Mouse (Mus musculus) forebrain, embryonic 14.5 days (tissue): Measurements from ENCODE around the gene Tmed1. TPM values are rescaled to one million over a fixed set of nuclear protein-coding genes. Genes with fewer than 3 reads are reported as not detected.
"Not testable (repeated sequence)": the region's sequence is repeated elsewhere in the genome, so short reads cannot be mapped to it uniquely, and the experiment has no call there.

Source experiments
- ATAC-seq: fragments of 200-750 bp; cut with Nextera tagmentation; 2 replicates; pipeline ENCODE4 v1.8.0; 2017; ENCODE audit warnings: mild to moderate bottlenecking, moderate library complexity
- DNase-seq: peaks from one replicate; pipeline ENCODE4 v3.0.0-alpha.2; 2015; ENCODE audit warnings: low spot score
- H3K27ac ChIP-seq: fragments of 300-500 bp; sonication (generic); 2 replicates; pipeline ENCODE4 v1.5.1; 2014; ENCODE audit warnings: low read depth, mild to moderate bottlenecking, control low read depth, low read length, moderate library complexity
- H3K27me3 ChIP-seq: fragments of 300-500 bp; sonication (generic); replicated peaks from 2 replicates; pipeline ENCODE4 v1.6.1; 2014; ENCODE audit warnings: low read length, control low read depth, mixed read lengths; ENCODE audit not compliant: control insufficient read depth, insufficient read depth
- H3K36me3 ChIP-seq: fragments of 300-500 bp; sonication (generic); 2 replicates; pipeline ENCODE4 v1.6.1; 2014; ENCODE audit warnings: low read length, control low read depth; ENCODE audit not compliant: control insufficient read depth, insufficient read depth
- H3K4me1 ChIP-seq: fragments of 300-500 bp; sonication (generic); 2 replicates; pipeline ENCODE4 v1.6.1; 2014; ENCODE audit warnings: antibody characterized with exemption, low read length, control low read depth; ENCODE audit not compliant: control insufficient read depth, insufficient read depth
- H3K4me2 ChIP-seq: fragments of 300-500 bp; sonication (generic); 2 replicates; pipeline ENCODE4 v1.6.1; 2014; ENCODE audit warnings: mild to moderate bottlenecking, control low read depth, low read length
- H3K4me3 ChIP-seq: fragments of 300-500 bp; sonication (generic); 2 replicates; pipeline ENCODE4 v1.5.1; 2014; ENCODE audit warnings: low read depth, low read length, control low read depth
- H3K9ac ChIP-seq: fragments of 300-500 bp; sonication (generic); 2 replicates; pipeline ENCODE4 v1.6.1; 2014; ENCODE audit warnings: mild to moderate bottlenecking, low read length, control low read depth, moderate library complexity
- H3K9me3 ChIP-seq: fragments of 300-500 bp; sonication (generic); replicated peaks from 2 replicates; pipeline ENCODE4 v1.6.1; 2016; ENCODE audit warnings: low read length, control low read depth, mixed read lengths; ENCODE audit not compliant: control insufficient read depth
- WGBS: fragments of 180-500 bp; shearing (Covaris S2); extraction: QIAGEN DNeasy Blood & Tissue Kit; methylation state at CpG from one replicate; pipeline ENCODE4 v1.1.7; 2014; 5-methylcytosine and 5-hydroxymethylcytosine counted together
- polyA plus RNA-seq: library from polyadenylated mRNA; unstranded; fragments of >200 nt; fragmentation: Nextera tagmentation; extraction: Ambion mirVana; gene quantifications from 2 replicates; pipeline ENCODE4 v1.2.1, GENCODE M21; 2014

Gene Tmed1
- polyA plus RNA-seq, 1 experiment from 2014 or later: 58.3 TPM

GRCm38 (mm10) chr9:21496308-21497049 is 13.6 kb downstream of the Tmed1 start:
- WGBS: 88% methylated on average over 18 of the region's 19 CpGs
- Histone ChIP-seq H3K4me2 (no peak overlapping the region), H3K27ac (no peak overlapping the region), H3K4me3 (no peak overlapping the region), H3K4me1 (no peaks in the 10 kb centered on the region), H3K36me3 (peaks cover 41% of the 10 kb centered on the region), H3K9me3 (no peaks in the 10 kb centered on the region), H3K9ac (no peak overlapping the region), H3K27me3 (no peaks in the 10 kb centered on the region)
- ATAC-seq (no peak), DNase-seq (no peak)

GRCm38 (mm10) chr9:21494726-21495125 is 15.3 kb downstream of the Tmed1 start:
- no peak overlapping the region for H3K4me2 ChIP-seq
- no peaks in the 10 kb centered on the region for H3K27me3 ChIP-seq
- peaks cover 43% of the 10 kb centered on the region for H3K36me3 ChIP-seq
- H3K27ac ChIP-seq: no peak overlapping the region
- H3K4me1 ChIP-seq: no peaks in the 10 kb centered on the region
- WGBS: 88% methylated on average over 9 of the region's 9 CpGs
- DNase-seq: no peak
- H3K9me3 ChIP-seq: no peaks in the 10 kb centered on the region
- no peak overlapping the region for H3K9ac ChIP-seq
- H3K4me3 ChIP-seq: no peak overlapping the region
- no peak for ATAC-seq

GRCm38 (mm10) chr9:21493907-21494306 is 16.1 kb downstream of the Tmed1 start:
- Histone ChIP-seq H3K27ac (no peak overlapping the region), H3K4me2 (no peak overlapping the region), H3K36me3 (peaks cover 42% of the 10 kb centered on the region), H3K27me3 (no peaks in the 10 kb centered on the region), H3K9me3 (no peaks in the 10 kb centered on the region), H3K4me3 (no peak overlapping the region), H3K4me1 (no peaks in the 10 kb centered on the region), H3K9ac (no peak overlapping the region)
- 55% methylated on average over 2 of the region's 2 CpGs for WGBS
- ATAC-seq: no peak
- DNase-seq: no peak

- H3K9ac ChIP-seq: no peak overlapping the region
- no peak for DNase-seq
- no peak overlapping the region for H3K4me2 ChIP-seq
- WGBS: 93% methylated on average over 9 of the region's 9 CpGs
- no peak overlapping the region for H3K4me3 ChIP-seq
- peaks cover 43% of the 10 kb centered on the region for H3K36me3 ChIP-seq
- no peak for ATAC-seq
- H3K4me1 ChIP-seq: no peaks in the 10 kb centered on the region
- H3K27me3 ChIP-seq: no peaks in the 10 kb centered on the region
- no peaks in the 10 kb centered on the region for H3K9me3 ChIP-seq
- no peak overlapping the region for H3K27ac ChIP-seq
These were observed 19.4 kb downstream of the Tmed1 start for GRCm38 (mm10) chr9:21490696-21491095.

- H3K27ac ChIP-seq, H3K27me3 ChIP-seq, DNase-seq, ATAC-seq, H3K9me3 ChIP-seq, H3K9ac ChIP-seq, H3K4me3 ChIP-seq, H3K4me1 ChIP-seq, H3K4me2 ChIP-seq: not testable (repeated sequence)
- 97% methylated on average over 1 of the region's 2 CpGs for WGBS
- H3K36me3 ChIP-seq: peaks cover 57% of the 10 kb centered on the region
These were observed 21.8 kb downstream of the Tmed1 start for GRCm38 (mm10) chr9:21488246-21488645.

DNA sequence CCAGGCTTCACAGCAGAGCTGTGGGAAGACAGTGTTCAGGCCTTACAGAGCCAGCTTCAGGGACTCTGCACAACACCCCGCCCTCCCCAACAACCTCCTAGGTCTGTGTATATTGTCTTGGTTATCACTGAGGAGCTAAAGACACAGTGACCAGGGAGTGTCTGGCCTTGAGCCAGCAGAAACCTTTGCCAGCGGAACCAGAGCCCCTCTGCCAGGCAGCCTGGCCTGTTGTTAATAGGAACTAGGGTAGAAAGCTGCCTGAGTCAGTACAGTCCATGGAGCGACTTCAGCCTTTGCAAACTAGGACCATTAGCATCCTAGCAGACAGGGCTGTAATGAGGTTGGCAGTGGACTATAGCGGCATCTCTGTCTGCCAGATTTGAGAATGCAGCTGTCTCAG is 26.0 kb downstream of the Tmed1 start:
- H3K27ac ChIP-seq: no peak overlapping the region
- H3K27me3 ChIP-seq: no peaks in the 10 kb centered on the region
- peak; percentile 19 for DNase-seq
- no peak overlapping the region for H3K9ac ChIP-seq
- ATAC-seq: no peak
- WGBS: 84% methylated on average over 4 of the region's 4 CpGs
- H3K9me3 ChIP-seq: no peaks in the 10 kb centered on the region
- H3K4me2 ChIP-seq: no peak overlapping the region
- H3K4me3 ChIP-seq: no peak overlapping the region
- H3K4me1 ChIP-seq: no peaks in the 10 kb centered on the region
- peaks cover 74% of the 10 kb centered on the region for H3K36me3 ChIP-seq

DNA sequence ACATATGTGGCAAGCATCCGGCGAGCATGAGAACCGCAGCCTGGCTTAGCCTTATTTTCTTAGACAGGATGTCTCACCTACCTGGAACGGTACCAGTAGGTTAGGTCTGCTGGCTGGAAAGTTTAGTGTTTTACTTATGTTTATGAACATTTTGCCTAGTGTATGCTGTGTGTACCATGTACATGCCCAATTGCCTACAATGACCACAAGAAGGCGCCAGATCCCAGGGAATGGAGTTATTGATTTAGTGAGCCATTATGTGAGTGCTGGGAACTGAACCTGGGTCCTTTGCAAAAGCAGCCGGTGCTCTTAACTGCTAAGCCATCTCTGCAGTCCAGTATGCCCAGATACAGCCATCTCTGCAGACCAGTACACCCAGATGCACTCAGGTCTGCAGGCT is 32.3 kb downstream of the Tmed1 start:
- H3K9ac ChIP-seq: no peak overlapping the region
- H3K4me3 ChIP-seq: no peak overlapping the region
- H3K27ac ChIP-seq: no peak overlapping the region
- no peaks in the 10 kb centered on the region for H3K27me3 ChIP-seq
- H3K4me2 ChIP-seq: no peak overlapping the region
- H3K36me3 ChIP-seq: peaks cover 95% of the 10 kb centered on the region
- no peak for DNase-seq
- no peak for ATAC-seq
- no peaks in the 10 kb centered on the region for H3K4me1 ChIP-seq
- no peaks in the 10 kb centered on the region for H3K9me3 ChIP-seq
- WGBS: 95% methylated on average over 6 of the region's 6 CpGs

DNA sequence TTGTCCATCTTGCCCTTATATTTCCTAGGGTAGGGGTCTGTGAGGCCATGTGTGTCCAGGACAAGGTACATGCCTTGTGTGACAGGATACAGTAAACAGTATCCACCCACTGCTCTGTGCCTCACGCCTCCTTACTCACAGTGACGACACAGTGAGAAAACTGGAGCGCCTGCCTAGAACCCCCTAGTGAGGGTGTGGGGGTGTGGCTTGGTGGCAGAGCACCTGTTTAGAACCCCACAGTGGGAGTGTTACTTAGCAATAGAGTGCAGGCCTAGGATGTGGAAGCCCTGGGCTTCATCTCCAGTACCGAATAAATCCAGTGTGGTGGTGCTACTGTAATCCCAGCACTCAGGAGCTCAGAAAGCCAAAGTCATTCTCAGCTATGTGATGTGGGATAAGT is 37.1 kb downstream of the Tmed1 start:
- Histone ChIP-seq H3K9ac (no peak overlapping the region), H3K4me1 (no peaks in the 10 kb centered on the region), H3K9me3 (no peaks in the 10 kb centered on the region), H3K36me3 (peaks cover 87% of the 10 kb centered on the region), H3K4me3 (no peak overlapping the region), H3K27me3 (no peaks in the 10 kb centered on the region), H3K27ac (no peak overlapping the region), H3K4me2 (no peak overlapping the region)
- DNase-seq (no peak), ATAC-seq (no peak)
- 89% methylated on average over 4 of the region's 4 CpGs for WGBS

DNA sequence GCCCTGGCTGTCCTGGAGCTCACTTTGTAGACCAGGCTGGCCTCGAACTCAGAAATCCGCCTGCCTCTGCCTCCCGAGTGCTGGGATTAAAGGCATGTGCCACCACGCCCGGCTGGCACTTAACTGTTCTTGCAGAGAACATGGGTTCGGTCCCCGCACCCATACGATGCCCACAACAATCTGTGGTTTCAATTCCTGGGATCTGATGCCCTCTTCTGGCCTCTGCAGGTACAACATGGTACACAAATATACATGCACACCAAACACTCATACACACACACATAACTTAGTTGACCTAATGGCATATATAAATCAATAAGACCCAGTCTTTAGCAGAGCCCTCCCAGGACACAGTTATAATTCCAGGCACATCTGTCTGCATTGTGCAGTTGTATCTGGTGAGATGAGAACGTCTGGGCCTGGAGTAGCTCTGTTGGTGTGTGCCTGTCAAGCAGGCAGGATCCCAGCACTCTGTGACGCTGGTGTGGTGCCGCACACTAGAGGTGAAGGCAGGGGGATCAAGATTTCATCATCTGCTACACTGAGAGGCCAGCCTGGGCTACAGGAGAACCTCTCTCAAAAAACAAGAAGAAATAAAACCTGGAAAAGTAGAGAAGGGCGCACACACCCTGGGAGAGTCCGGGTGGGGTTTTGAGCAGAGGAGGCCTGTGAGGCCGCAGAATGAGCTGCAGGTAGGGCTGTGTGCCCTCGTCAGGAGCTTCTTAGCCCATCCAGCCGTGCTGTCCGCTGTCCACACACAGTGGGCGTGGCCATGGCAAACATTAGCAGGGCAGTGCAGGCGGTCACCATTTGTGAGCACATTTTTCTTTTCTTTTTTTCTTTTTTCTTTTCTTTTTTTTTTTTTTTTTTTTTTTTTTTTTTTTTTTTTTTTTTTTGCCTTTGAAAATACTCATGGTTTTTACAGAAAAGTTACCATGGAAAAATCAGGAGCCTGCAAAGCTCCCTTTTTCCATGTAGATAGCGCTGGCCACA is 40.7 kb downstream of the Tmed1 start:
- ATAC-seq (no peak), DNase-seq (peak; percentile 12)
- no peaks in the 10 kb centered on the region for H3K9me3 ChIP-seq
- 86% methylated on average over 20 of the region's 20 CpGs for WGBS
- no peak overlapping the region for H3K4me3 ChIP-seq
- no peaks in the 10 kb centered on the region for H3K27me3 ChIP-seq
- H3K4me2 ChIP-seq: no peak overlapping the region
- no peak overlapping the region for H3K27ac ChIP-seq
- H3K9ac ChIP-seq: no peak overlapping the region
- H3K36me3 ChIP-seq: peaks cover 73% of the 10 kb centered on the region
- H3K4me1 ChIP-seq: no peaks in the 10 kb centered on the region
